Mouse (Mus musculus): ENCODE measurements around the gene Ndufa6. TPM values are rescaled to one million over a fixed set of nuclear protein-coding genes. Genes with fewer than 3 reads are reported as not detected.

The Ndufa6 gene
- polyA plus RNA-seq, 1 experiment from 2014 or later: 396 TPM

DNA sequence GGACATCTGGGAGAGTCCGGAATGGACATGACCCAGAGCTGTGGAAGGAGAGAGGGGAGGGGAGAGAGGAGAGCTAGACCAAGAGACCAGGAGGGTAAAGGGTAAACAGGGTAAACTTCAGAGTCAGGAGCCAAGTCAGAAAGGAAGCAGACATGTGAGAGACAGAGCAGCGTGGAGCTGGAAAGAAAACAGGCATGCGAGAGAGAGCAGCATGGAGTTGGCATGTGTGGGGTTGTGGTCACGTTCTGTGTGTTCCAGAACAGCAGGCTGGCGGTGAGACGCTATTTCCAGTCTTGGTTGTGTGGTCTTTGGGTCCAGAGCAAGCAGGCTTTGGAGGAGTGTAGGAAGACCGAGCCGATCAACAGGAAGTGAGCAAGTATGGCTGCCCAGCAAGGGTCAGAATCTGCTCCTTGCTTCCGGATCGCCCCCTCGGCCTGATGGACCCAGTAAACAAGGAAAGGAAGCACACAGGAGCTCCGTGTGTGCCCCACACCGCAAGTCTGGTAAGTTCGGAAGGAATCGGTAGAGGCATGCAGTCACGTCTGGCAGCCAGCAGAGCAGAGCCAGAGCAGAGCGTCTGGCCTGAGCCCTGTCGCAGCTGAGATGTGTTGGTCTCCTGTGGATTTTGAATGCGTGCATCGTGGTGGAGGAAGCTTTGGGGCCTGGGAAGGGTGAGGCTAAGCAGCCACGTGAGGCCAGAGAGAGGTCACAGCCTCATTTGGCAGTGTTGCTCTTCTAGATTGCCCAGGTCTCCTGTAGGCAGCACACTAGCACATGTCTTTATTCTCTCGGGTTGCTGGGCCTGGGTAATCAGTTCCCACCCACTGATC lies 4.5 kb upstream of the Ndufa6 start:
- Histone ChIP-seq H3K36me3 (ENCODE audit: control insufficient read depth, insufficient read depth, low read length) (no peaks in the 10 kb centered on the region), H3K4me2 (replicated peaks; ENCODE audit: low read depth, low read length) (no peak overlapping the region), H3K9ac (ENCODE audit: low read depth, low read length) (no peak overlapping the region), H3K4me3 (ENCODE audit: low read length) (no peak overlapping the region), H3K27ac (ENCODE audit: low read depth, low read length) (0 out of 2 replicates have a peak overlapping the region, but pooled peaks have one; percentile 51), H3K27me3 (ENCODE audit: control insufficient read depth, insufficient read depth, low read length) (no peaks in the 10 kb centered on the region), H3K9me3 (ENCODE audit: control insufficient read depth, low read length) (no peaks in the 10 kb centered on the region), H3K4me1 (ENCODE audit: control insufficient read depth, insufficient read depth, low read length) (0 out of 2 replicates have a peak, but pooled peaks cover 5% of the 10 kb centered on the region)
- 55% methylated on average over 22 of the region's 22 CpGs for WGBS
- ATAC-seq (ENCODE audit: low FRiP score, low TSS enrichment): no peak

DNA sequence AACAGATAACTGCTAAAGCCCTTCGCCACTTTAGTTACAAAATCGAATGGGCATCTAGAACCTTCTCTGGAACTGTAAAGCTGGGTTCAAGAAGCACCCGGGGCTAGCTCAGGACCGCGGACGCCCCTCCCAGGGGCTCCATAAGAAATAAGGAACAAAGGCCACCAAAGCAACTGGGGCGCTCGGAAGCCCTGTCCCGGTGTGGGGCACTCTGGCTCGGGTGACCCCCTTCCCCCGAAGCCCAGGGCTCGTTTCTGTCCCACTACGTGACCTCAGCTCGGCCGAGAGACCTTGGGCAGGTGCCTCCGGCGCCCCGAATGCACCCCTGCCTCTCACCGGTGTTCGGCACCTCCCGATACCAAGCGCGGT lies 393 bp downstream of the Ndufa6 start:
- peak overlapping the region; percentile 85 for H3K4me3 ChIP-seq (ENCODE audit: low read length)
- WGBS: under 1% methylated on average over 23 of the region's 23 CpGs
- H3K27me3 ChIP-seq (ENCODE audit: control insufficient read depth, insufficient read depth, low read length): no peaks in the 10 kb centered on the region
- H3K36me3 ChIP-seq (ENCODE audit: control insufficient read depth, insufficient read depth, low read length): peaks cover 21% of the 10 kb centered on the region
- peak overlapping the region; percentile 96 for H3K9ac ChIP-seq (ENCODE audit: low read depth, low read length)
- H3K4me2 ChIP-seq (replicated peaks; ENCODE audit: low read depth, low read length): peak overlapping the region; percentile 89
- peak overlapping the region; percentile 44 for H3K27ac ChIP-seq (ENCODE audit: low read depth, low read length)
- peak; percentile 26; the same call in 1 of the 2 replicates for ATAC-seq (ENCODE audit: low FRiP score, low TSS enrichment)
- H3K9me3 ChIP-seq (ENCODE audit: control insufficient read depth, low read length): no peaks in the 10 kb centered on the region
- H3K4me1 ChIP-seq (ENCODE audit: control insufficient read depth, insufficient read depth, low read length): peaks cover 14% of the 10 kb centered on the region

DNA sequence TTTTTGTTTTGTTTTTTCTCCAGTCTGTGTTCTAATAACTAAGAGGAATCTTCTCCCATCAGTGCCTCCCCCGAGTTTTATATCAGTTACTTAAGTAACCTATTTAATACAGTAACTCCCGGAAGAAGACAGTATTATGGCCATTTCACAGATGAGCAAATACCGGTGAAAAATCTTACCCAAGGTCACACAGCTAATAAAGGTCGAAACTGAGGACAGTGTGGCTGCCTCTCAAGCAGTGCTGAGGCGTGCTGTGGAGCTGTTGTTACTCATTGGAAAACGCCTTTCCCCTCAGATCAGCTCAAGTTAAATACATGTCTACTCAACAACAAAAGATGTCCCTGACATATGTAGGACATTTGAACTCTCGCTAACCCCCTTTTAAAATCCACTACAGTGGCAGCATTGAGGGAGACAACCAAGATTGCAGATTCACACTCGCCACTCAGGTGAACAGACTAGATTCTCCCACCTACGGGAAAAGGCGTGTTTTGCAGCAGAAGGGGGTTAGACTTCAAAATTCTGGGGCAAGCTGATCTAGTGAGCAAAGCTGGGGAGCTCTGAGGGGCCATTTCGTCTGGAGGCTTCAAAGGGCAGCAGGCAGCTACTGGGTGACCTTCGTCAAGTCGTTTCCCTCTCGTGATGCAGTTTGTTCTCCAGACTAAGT lies 911 bp downstream of the Ndufa6 start:
- peak overlapping the region; percentile 44; the same call in 1 of the 2 replicates for H3K27ac ChIP-seq (ENCODE audit: low read depth, low read length)
- 26% methylated on average over 14 of the region's 14 CpGs for WGBS

DNA sequence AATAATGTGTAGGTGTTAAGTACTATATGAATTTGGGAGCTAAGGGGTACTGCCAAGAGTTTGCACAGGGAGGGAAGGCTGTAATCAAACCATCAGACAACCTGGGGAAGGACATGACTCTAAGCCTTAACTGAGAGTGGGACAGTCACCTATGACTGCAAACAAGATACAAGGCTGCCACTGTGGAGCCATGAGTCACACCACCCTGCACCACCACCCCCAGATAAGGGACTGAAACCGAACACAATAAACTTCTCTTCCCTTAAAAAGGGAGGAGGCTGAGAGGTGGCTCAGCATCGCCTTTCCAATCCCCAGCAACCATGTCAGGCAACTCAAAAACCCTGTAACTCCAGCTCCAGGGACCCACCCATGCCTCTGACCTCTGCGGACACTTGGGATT lies 2.6 kb downstream of the Ndufa6 start:
- Histone ChIP-seq H3K4me3 (ENCODE audit: low read length) (no peak overlapping the region), H3K36me3 (ENCODE audit: control insufficient read depth, insufficient read depth, low read length) (peaks cover 31% of the 10 kb centered on the region), H3K27ac (ENCODE audit: low read depth, low read length) (no peak overlapping the region), H3K27me3 (ENCODE audit: control insufficient read depth, insufficient read depth, low read length) (no peaks in the 10 kb centered on the region), H3K9ac (ENCODE audit: low read depth, low read length) (0 out of 2 replicates have a peak overlapping the region, but pooled peaks have one; percentile 18), H3K4me1 (ENCODE audit: control insufficient read depth, insufficient read depth, low read length) (peaks cover 20% of the 10 kb centered on the region), H3K9me3 (ENCODE audit: control insufficient read depth, low read length) (no peaks in the 10 kb centered on the region), H3K4me2 (replicated peaks; ENCODE audit: low read depth, low read length) (no peak overlapping the region)
- WGBS: 72% methylated on average over 3 of the region's 3 CpGs
- ATAC-seq (ENCODE audit: low FRiP score, low TSS enrichment): no peak

More for the DNA sequence above, 911 bp downstream of the Ndufa6 start:
- H3K27me3 ChIP-seq (ENCODE audit: control insufficient read depth, insufficient read depth, low read length): no peaks in the 10 kb centered on the region
- peak overlapping the region; percentile 85 for H3K4me3 ChIP-seq (ENCODE audit: low read length)
- peaks cover 12% of the 10 kb centered on the region for H3K4me1 ChIP-seq (ENCODE audit: control insufficient read depth, insufficient read depth, low read length)
- H3K9ac ChIP-seq (ENCODE audit: low read depth, low read length): peak overlapping the region; percentile 96
- peak overlapping the region; percentile 89 for H3K4me2 ChIP-seq (replicated peaks; ENCODE audit: low read depth, low read length)
- no peak for ATAC-seq (ENCODE audit: low FRiP score, low TSS enrichment)
- no peaks in the 10 kb centered on the region for H3K9me3 ChIP-seq (ENCODE audit: control insufficient read depth, low read length)
- peaks cover 26% of the 10 kb centered on the region for H3K36me3 ChIP-seq (ENCODE audit: control insufficient read depth, insufficient read depth, low read length)

DNA sequence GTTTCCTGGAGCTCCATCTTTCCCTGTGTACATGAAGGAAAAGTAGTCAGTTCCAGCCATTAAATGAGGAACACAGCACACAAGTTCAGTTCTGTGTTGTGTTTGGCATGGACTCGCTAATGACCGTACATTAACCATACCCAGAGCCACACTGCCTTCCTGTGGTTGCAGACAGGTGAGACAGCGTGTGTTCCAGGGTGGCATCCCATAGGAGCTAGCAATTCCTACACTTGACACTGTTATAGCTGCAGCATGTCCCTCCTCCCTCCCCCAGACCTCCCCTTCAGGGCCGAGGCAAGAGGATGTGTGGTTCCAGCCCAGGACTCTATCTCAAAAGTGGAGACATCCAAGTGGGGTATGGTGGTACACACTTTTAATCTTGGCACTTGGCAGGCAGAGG lies 3.8 kb downstream of the Ndufa6 start:
- Histone ChIP-seq H3K27me3 (ENCODE audit: control insufficient read depth, insufficient read depth, low read length) (no peaks in the 10 kb centered on the region), H3K27ac (ENCODE audit: low read depth, low read length) (no peak overlapping the region), H3K36me3 (ENCODE audit: control insufficient read depth, insufficient read depth, low read length) (peaks cover 31% of the 10 kb centered on the region), H3K4me1 (ENCODE audit: control insufficient read depth, insufficient read depth, low read length) (peaks cover 20% of the 10 kb centered on the region), H3K9ac (ENCODE audit: low read depth, low read length) (no peak overlapping the region), H3K9me3 (ENCODE audit: control insufficient read depth, low read length) (no peaks in the 10 kb centered on the region), H3K4me2 (replicated peaks; ENCODE audit: low read depth, low read length) (no peak overlapping the region), H3K4me3 (ENCODE audit: low read length) (no peak overlapping the region)
- ATAC-seq (ENCODE audit: low FRiP score, low TSS enrichment): no peak
- 90% methylated on average over 4 of the region's 4 CpGs for WGBS

DNA sequence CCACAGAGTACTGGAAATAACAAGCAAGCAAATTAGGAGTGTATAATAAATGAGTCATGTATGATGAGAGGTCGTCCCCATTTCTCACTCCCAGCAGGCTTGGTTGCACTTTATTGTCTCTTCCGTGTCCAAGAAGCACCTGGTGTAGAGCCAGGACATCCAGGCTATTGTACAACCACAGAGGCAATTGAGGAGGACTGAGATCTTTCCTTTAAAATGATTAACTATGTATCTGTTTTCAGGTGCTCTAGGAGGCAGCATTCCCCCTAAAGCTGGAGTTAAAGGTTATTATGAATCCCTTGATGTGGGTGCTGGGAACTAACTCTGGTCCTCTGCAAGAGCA lies 5.2 kb downstream of the Ndufa6 start:
- peaks cover 31% of the 10 kb centered on the region for H3K36me3 ChIP-seq (ENCODE audit: control insufficient read depth, insufficient read depth, low read length)
- no peak overlapping the region for H3K27ac ChIP-seq (ENCODE audit: low read depth, low read length)
- peaks cover 20% of the 10 kb centered on the region for H3K4me1 ChIP-seq (ENCODE audit: control insufficient read depth, insufficient read depth, low read length)
- no peaks in the 10 kb centered on the region for H3K27me3 ChIP-seq (ENCODE audit: control insufficient read depth, insufficient read depth, low read length)
- no peak for ATAC-seq (ENCODE audit: low FRiP score, low TSS enrichment)
- WGBS: 82% methylated on average over 2 of the region's 2 CpGs
- no peaks in the 10 kb centered on the region for H3K9me3 ChIP-seq (ENCODE audit: control insufficient read depth, low read length)
- no peak overlapping the region for H3K4me3 ChIP-seq (ENCODE audit: low read length)
- no peak overlapping the region for H3K4me2 ChIP-seq (replicated peaks; ENCODE audit: low read depth, low read length)
- H3K9ac ChIP-seq (ENCODE audit: low read depth, low read length): no peak overlapping the region

DNA sequence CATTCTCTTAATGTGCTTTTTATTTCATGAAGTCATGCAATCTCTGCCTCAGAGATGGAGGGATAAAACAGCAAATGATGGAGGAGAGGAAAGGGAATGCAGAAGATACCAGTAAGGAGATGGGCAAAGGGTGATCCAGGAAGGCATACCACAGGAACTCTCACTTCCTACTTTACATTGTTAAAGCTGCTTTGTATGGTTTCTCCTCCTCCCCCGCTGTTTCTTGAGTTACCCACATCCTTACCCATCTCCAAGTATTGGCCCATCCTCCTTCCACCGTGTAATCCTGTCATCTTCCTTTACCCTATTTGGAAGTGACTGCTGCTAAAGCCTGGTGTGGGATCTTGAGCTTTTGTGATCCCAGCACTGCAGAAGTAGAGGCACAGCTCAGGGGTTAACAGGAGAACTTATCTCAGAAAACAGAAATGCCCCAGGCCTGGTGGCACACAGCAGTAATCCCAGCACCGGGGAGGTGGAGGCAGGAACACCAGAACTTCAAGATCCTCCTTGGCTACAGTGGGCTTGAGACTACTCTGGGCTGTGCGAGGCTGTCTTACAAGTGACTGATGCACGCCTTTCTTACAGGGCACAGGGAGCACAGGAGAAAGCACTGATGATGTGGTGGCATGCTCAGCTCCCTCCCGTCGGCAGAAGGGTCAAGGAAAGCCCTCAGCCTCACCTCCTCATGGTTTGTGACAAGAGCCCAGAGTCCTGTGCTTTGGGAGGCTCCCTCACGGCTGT lies 5.7 kb downstream of the Ndufa6 start:
- WGBS: 92% methylated on average over 8 of the region's 8 CpGs
- H3K36me3 ChIP-seq (ENCODE audit: control insufficient read depth, insufficient read depth, low read length): peaks cover 31% of the 10 kb centered on the region
- H3K9ac ChIP-seq (ENCODE audit: low read depth, low read length): no peak overlapping the region
- H3K4me1 ChIP-seq (ENCODE audit: control insufficient read depth, insufficient read depth, low read length): peaks cover 20% of the 10 kb centered on the region
- H3K27ac ChIP-seq (ENCODE audit: low read depth, low read length): no peak overlapping the region
- ATAC-seq (ENCODE audit: low FRiP score, low TSS enrichment): no peak
- no peaks in the 10 kb centered on the region for H3K27me3 ChIP-seq (ENCODE audit: control insufficient read depth, insufficient read depth, low read length)
- H3K9me3 ChIP-seq (ENCODE audit: control insufficient read depth, low read length): no peaks in the 10 kb centered on the region
- no peak overlapping the region for H3K4me3 ChIP-seq (ENCODE audit: low read length)
- no peak overlapping the region for H3K4me2 ChIP-seq (replicated peaks; ENCODE audit: low read depth, low read length)

DNA sequence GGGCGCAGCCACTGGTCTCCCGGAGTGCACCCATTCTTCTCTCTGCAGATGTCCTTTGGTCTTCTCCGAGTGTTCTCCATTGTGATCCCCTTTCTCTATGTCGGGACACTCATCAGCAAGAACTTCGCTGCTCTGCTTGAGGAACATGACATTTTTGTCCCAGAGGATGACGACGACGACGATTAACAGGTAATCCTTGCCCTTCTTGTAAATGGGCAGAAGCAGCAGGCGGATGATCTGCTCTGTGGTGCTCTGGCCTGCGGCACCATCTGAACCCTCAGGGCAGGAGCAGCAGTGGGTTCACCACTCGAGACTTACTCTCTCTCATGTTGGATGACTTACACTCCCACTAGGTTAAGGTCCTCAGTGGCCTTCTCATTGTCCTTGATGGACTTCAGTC lies 6.3 kb downstream of the Ndufa6 start:
- WGBS: 92% methylated on average over 12 of the region's 12 CpGs
- no peak overlapping the region for H3K27ac ChIP-seq (ENCODE audit: low read depth, low read length)
- peaks cover 16% of the 10 kb centered on the region for H3K4me1 ChIP-seq (ENCODE audit: control insufficient read depth, insufficient read depth, low read length)
- no peak overlapping the region for H3K9ac ChIP-seq (ENCODE audit: low read depth, low read length)
- ATAC-seq (ENCODE audit: low FRiP score, low TSS enrichment): no peak
- H3K4me2 ChIP-seq (replicated peaks; ENCODE audit: low read depth, low read length): no peak overlapping the region
- H3K36me3 ChIP-seq (ENCODE audit: control insufficient read depth, insufficient read depth, low read length): peaks cover 31% of the 10 kb centered on the region
- H3K4me3 ChIP-seq (ENCODE audit: low read length): no peak overlapping the region
- no peaks in the 10 kb centered on the region for H3K9me3 ChIP-seq (ENCODE audit: control insufficient read depth, low read length)
- H3K27me3 ChIP-seq (ENCODE audit: control insufficient read depth, insufficient read depth, low read length): no peaks in the 10 kb centered on the region

Measured in kidney, embryonic 14.5 days (tissue).